Mouse (Mus musculus) C2C12 (cell line): ENCODE results near the gene Bcdin3d.

Experiments used
- CEBPB ChIP-seq: IDR thresholded peaks from one replicate; pipeline ENCODE4 v1.6.1; 2011; ENCODE audit warnings: low read depth, mild to moderate bottlenecking, control low read depth, moderate library complexity
- CTCF ChIP-seq: IDR thresholded peaks from one replicate; pipeline ENCODE4 v1.5.1; 2011; ENCODE audit not compliant: control insufficient read depth, insufficient read depth, insufficient read length

DNA sequence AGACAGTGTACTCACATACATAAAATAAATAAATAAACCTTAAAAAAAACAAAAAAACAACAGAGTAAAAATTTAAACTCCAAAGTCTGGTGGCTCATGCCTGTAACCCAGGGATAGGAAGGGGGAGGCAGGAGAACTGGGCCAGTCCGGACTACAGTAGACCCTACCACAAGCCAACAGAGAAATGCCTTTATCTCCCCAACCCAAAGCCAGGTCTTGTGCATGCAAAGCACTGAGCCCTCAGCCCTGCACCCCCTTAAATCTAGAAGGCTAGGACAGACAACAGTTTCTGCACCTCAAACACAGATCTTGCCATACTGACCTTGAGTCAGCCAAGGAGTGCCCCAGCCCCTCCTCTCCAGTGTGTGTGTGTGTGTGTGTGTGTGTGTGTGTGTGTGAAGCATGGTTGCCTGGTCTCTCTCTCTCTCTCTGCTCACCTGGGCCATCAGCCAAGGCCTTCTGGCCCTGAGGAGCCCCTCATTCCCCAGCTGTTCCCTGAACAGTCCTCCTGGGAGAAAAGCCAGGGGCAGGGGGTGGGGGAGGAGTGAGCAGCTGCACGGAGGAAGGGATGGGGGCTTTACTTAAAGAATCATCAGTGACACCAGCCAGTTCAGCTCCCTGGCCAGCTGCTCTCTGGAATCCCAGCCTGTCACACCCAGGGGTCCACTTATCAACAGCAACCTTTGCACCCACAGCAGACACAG lies 34.3 kb downstream of the Bcdin3d start:
- TF ChIP-seq CTCF: no peak
- no peak for TF ChIP-seq CEBPB
